Mouse (Mus musculus) brain, adult 2 months (tissue): ENCODE data around the gene Ankrd2.

ENCODE experiments used
- DNase-seq: peaks from one replicate; pipeline ENCODE4 v3.0.0; 2011; ENCODE audit warnings: low read depth, low spot score

Ankrd2 gene

GRCm38 (mm10) chr19:42015001-42015400, 20.8 kb upstream of the Ankrd2 start:
- DNase-seq = no peak

GRCm38 (mm10) chr19:42016251-42016650, 19.5 kb upstream of the Ankrd2 start:
- no peak for DNase-seq

- peak; percentile 90 for DNase-seq
These were observed 19.0 kb upstream of the Ankrd2 start for GRCm38 (mm10) chr19:42016840-42017239.

GRCm38 (mm10) chr19:42017399-42018247, 18.2 kb upstream of the Ankrd2 start:
- DNase-seq = peak; percentile 98

GRCm38 (mm10) chr19:42019011-42019522, 16.7 kb upstream of the Ankrd2 start:
- DNase-seq = no peak

- DNase-seq = no peak
These were observed 13.9 kb upstream of the Ankrd2 start for GRCm38 (mm10) chr19:42021681-42022541.

- no peak for DNase-seq
These were observed 13.3 kb upstream of the Ankrd2 start for GRCm38 (mm10) chr19:42022542-42022848.

GRCm38 (mm10) chr19:42026158-42026557, 9.6 kb upstream of the Ankrd2 start:
- peak; percentile 89 for DNase-seq

- DNase-seq = no peak
These were observed 4.7 kb upstream of the Ankrd2 start for GRCm38 (mm10) chr19:42031112-42031511.

GRCm38 (mm10) chr19:42033611-42034010, 2.2 kb upstream of the Ankrd2 start:
- no peak for DNase-seq

GRCm38 (mm10) chr19:42034146-42034775, 1.5 kb upstream of the Ankrd2 start:
- DNase-seq = peak; percentile 39

GRCm38 (mm10) chr19:42034881-42035455, 832 bp upstream of the Ankrd2 start:
- peak; percentile 66 for DNase-seq

GRCm38 (mm10) chr19:42036357-42036756, 557 bp downstream of the Ankrd2 start:
- no peak for DNase-seq

- no peak for DNase-seq
These were observed 1.4 kb downstream of the Ankrd2 start for GRCm38 (mm10) chr19:42037167-42037702.

- no peak for DNase-seq
These were observed 2.5 kb downstream of the Ankrd2 start for GRCm38 (mm10) chr19:42038310-42038709.

GRCm38 (mm10) chr19:42043988-42044387, 8.2 kb downstream of the Ankrd2 start:
- DNase-seq = no peak

GRCm38 (mm10) chr19:42045269-42046102, 9.7 kb downstream of the Ankrd2 start, which contains the start of gene Hoga1:
Gene Hoga1 (plus strand): TSS chr19:42045610.
- peak; percentile 65 for DNase-seq

GRCm38 (mm10) chr19:42050251-42050650, 14.5 kb downstream of the Ankrd2 start:
- no peak for DNase-seq

- DNase-seq = no peak
These were observed 15.6 kb downstream of the Ankrd2 start for GRCm38 (mm10) chr19:42051351-42051750.

- no peak for DNase-seq
These were observed 16.1 kb downstream of the Ankrd2 start, which contains the start of gene 4933411K16Rik for GRCm38 (mm10) chr19:42051948-42052347. Gene 4933411K16Rik (plus strand): TSS chr19:42052248.
